Mouse (Mus musculus) lung, embryonic 14.5 days (tissue): ENCODE data around the gene Olfr96. TPM values are rescaled to one million over a fixed set of nuclear protein-coding genes. Genes with fewer than 3 reads are reported as not detected.

Experiments
- ATAC-seq: fragments of 200-750 bp; cut with Nextera tagmentation; 2 replicates; pipeline ENCODE4 v1.8.0; 2017; ENCODE audit warnings: mild to moderate bottlenecking, moderate TSS enrichment, moderate library complexity; ENCODE audit not compliant: insufficient read depth
- DNase-seq: peaks from one replicate; pipeline ENCODE4 v3.0.0-alpha.2; 2015
- H3K27ac ChIP-seq: fragments of 300-500 bp; sonication (generic); 2 replicates; pipeline ENCODE4 v1.5.1; 2014; ENCODE audit warnings: low read depth, mild to moderate bottlenecking, moderate library complexity
- H3K27me3 ChIP-seq: fragments of 300-500 bp; sonication (generic); 2 replicates; pipeline ENCODE4 v1.6.1; 2014; ENCODE audit warnings: low read length, control low read depth; ENCODE audit not compliant: insufficient read depth
- H3K36me3 ChIP-seq: fragments of 300-500 bp; sonication (generic); 2 replicates; pipeline ENCODE4 v1.6.1; 2014; ENCODE audit warnings: control low read depth; ENCODE audit not compliant: insufficient read depth
- H3K4me1 ChIP-seq: fragments of 300-500 bp; sonication (generic); 2 replicates; pipeline ENCODE4 v1.6.1; 2014; ENCODE audit warnings: antibody characterized with exemption, control low read depth; ENCODE audit not compliant: insufficient read depth
- H3K4me2 ChIP-seq: fragments of 300-500 bp; sonication (generic); 2 replicates; pipeline ENCODE4 v1.6.1; 2014; ENCODE audit warnings: mild to moderate bottlenecking
- H3K4me3 ChIP-seq: fragments of 300-500 bp; sonication (generic); 2 replicates; pipeline ENCODE4 v1.5.1; 2014; ENCODE audit warnings: low read depth, low read length
- H3K9ac ChIP-seq: fragments of 300-500 bp; sonication (generic); 2 replicates; pipeline ENCODE4 v1.6.1; 2014
- H3K9me3 ChIP-seq: fragments of 300-500 bp; sonication (generic); 2 replicates; pipeline ENCODE4 v1.6.1; 2016; ENCODE audit warnings: low read depth, low read length, control low read depth
- CTCF ChIP-seq: IDR thresholded peaks from 2 replicates; pipeline ENCODE4 v1.5.1; 2016; ENCODE audit warnings: antibody characterized with exemption, low read depth
- WGBS: fragments of 180-500 bp; shearing (Covaris S2); extraction: QIAGEN DNeasy Blood & Tissue Kit; methylation state at CpG from one replicate; pipeline ENCODE4 v1.1.7; 2014; 5-methylcytosine and 5-hydroxymethylcytosine counted together
- polyA plus RNA-seq: library from polyadenylated mRNA; unstranded; fragments of >200 nt; fragmentation: Nextera tagmentation; extraction: Ambion mirVana; gene quantifications from 2 replicates; pipeline ENCODE4 v1.2.1, GENCODE M21; 2014

The Olfr96 gene
- polyA plus RNA-seq, 1 experiment from 2014 or later: not detected

GRCm38 (mm10) chr17:37275626-37276248 is 55.8 kb downstream of the Olfr96 start:
- no peak for TF ChIP-seq CTCF
- 67% methylated on average over 2 of the region's 2 CpGs for WGBS
- no peaks in the 10 kb centered on the region for H3K9me3 ChIP-seq
- H3K4me3 ChIP-seq: no peak overlapping the region
- DNase-seq (no peak), ATAC-seq (no peak)
- H3K9ac ChIP-seq: no peak overlapping the region
- no peak overlapping the region for H3K4me2 ChIP-seq
- H3K27me3 ChIP-seq: no peaks in the 10 kb centered on the region
- no peaks in the 10 kb centered on the region for H3K36me3 ChIP-seq
- no peak overlapping the region for H3K27ac ChIP-seq
- no peaks in the 10 kb centered on the region for H3K4me1 ChIP-seq

Other genes starting within 250 kb of the Olfr96 start
- gene 2410137M14Rik, start 238.9 kb upstream of the Olfr96 start, polyA plus RNA-seq: not detected in 2 replicates
- gene H2-M5, start 230.6 kb upstream of the Olfr96 start, polyA plus RNA-seq: 0.17 and 0.22 TPM in 2 replicates
- gene Zfp57, start 219.0 kb upstream of the Olfr96 start, polyA plus RNA-seq: 77.5 and 80.7 TPM in 2 replicates
- gene Mog, start 196.7 kb upstream of the Olfr96 start, polyA plus RNA-seq: 0.11 and 0.13 TPM in 2 replicates
- gene Gabbr1, start 174.2 kb upstream of the Olfr96 start, polyA plus RNA-seq: 7.0 and 8.8 TPM in 2 replicates
- gene Olfr90, start 131.6 kb upstream of the Olfr96 start, polyA plus RNA-seq: 0.34 TPM in 1 of 2 replicates, not detected in the other
- 0.07 TPM in 1 of 2 replicates, not detected in the other for gene Olfr91, start 121.9 kb upstream of the Olfr96 start, polyA plus RNA-seq
- gene Olfr92, start 100.1 kb upstream of the Olfr96 start, polyA plus RNA-seq: not detected in 2 replicates
- gene Olfr93, start 58.7 kb upstream of the Olfr96 start, polyA plus RNA-seq: not detected in 2 replicates
- gene Ubd, start 26.3 kb upstream of the Olfr96 start, polyA plus RNA-seq: not detected in 2 replicates
- gene Olfr94, start 19.2 kb upstream of the Olfr96 start, polyA plus RNA-seq: not detected in 2 replicates
- not detected in 2 replicates for gene Olfr95, start 7.0 kb upstream of the Olfr96 start, polyA plus RNA-seq
- not detected in 2 replicates for gene Olfr97, start 17.2 kb downstream of the Olfr96 start, polyA plus RNA-seq
- gene Olfr98, start 43.6 kb downstream of the Olfr96 start, polyA plus RNA-seq: not detected in 2 replicates
- 1.0 and 1.2 TPM in 2 replicates for gene H2-M3, start 50.1 kb downstream of the Olfr96 start, polyA plus RNA-seq
- not detected in 2 replicates for gene Olfr99, start 63.3 kb downstream of the Olfr96 start, polyA plus RNA-seq
- not detected in 2 replicates for gene Olfr101, start 84.2 kb downstream of the Olfr96 start, polyA plus RNA-seq
- not detected in 2 replicates for gene Olfr102, start 96.9 kb downstream of the Olfr96 start, polyA plus RNA-seq
- not detected in 2 replicates for gene Olfr103, start 119.6 kb downstream of the Olfr96 start, polyA plus RNA-seq
- not detected in 2 replicates for gene Olfr104-ps, start 139.4 kb downstream of the Olfr96 start, polyA plus RNA-seq
- gene Olfr105-ps, start 158.9 kb downstream of the Olfr96 start, polyA plus RNA-seq: not detected in 2 replicates
- gene Olfr106-ps, start 170.2 kb downstream of the Olfr96 start, polyA plus RNA-seq: not detected in 2 replicates
- not detected in 2 replicates for gene Olfr107, start 179.1 kb downstream of the Olfr96 start, polyA plus RNA-seq
- gene Olfr108, start 225.3 kb downstream of the Olfr96 start, polyA plus RNA-seq: not detected in 2 replicates
- not detected in 2 replicates for gene Olfr109, start 238.8 kb downstream of the Olfr96 start, polyA plus RNA-seq